Mouse (Mus musculus): ENCODE measurements around the gene Gtf3a.

Gtf3a gene

DNA sequence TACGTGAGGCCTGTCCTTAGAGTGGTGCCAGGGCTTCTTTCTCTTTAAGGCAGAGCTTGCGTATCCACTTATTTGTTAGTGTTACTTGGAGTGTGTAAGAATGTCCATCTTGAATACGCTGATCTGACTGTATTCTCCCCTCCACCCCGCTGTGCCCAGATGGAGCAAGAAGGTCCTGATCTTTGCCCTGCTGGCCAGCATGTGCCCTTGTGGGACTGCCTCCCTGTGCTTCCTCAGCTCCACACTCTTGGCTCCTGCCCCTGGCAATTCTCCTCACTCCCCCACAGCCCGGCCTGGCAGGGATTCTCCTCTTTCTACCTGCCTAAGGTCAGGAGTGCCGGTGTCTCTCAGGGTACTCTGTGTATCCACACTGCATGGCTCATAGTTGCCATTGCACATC, 32.9 kb downstream of the Gtf3a start:
- DNase-seq (ENCODE audit: low read depth, low spot score): no peak

DNA sequence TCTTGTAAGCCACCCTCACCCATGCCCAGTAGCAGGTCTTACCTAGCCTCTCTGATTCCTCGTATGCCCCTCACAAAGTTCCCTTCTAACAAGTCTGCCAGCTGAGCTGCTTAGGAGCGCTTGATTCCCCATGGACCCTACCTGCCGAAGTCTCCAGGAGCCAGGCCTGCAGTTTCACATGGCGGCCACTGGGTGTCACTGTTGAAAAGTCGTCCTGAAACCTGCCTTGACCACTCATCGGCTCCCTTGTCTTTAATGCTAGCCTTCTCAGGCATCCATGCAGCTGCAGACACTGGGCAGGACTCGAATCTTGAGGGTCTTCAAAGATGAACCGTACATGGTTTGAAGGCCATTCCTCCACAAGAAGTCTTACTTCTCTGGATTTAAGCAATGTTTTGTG, 34.8 kb downstream of the Gtf3a start:
- peak; percentile 51 for DNase-seq (ENCODE audit: low read depth, low spot score)

- DNase-seq (ENCODE audit: low read depth, low spot score): no peak
These were observed 37.4 kb downstream of the Gtf3a start for GRCm38 (mm10) chr5:146985725-146986433.

GRCm38 (mm10) chr5:146987588-146987987, 39.1 kb downstream of the Gtf3a start:
- DNase-seq (ENCODE audit: low read depth, low spot score): no peak

DNA sequence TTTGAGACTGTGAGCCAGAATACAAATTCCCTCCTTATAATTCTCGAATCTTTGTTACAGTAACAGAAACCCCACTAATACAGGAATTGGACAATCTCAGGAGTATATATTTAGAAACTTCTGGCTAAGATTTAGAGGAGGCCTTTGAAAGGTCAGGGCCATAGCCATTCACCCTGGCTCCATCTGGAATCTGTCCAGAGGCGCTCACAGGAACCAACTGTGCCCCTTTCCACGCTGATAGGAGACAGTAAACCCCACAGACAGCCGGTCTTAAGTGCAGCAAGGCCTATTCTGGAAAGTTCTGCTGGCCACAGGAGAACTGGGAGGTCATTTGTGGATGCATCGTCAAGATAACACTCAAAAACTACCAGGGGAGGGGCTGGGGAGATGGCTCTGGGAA, 40.6 kb downstream of the Gtf3a start:
- DNase-seq (ENCODE audit: low read depth, low spot score): no peak

GRCm38 (mm10) chr5:146993509-146993908, 45.1 kb downstream of the Gtf3a start:
- DNase-seq (ENCODE audit: low read depth, low spot score): no peak

GRCm38 (mm10) chr5:146994973-146995372, 46.5 kb downstream of the Gtf3a start:
- no peak for DNase-seq (ENCODE audit: low read depth, low spot score)

DNA sequence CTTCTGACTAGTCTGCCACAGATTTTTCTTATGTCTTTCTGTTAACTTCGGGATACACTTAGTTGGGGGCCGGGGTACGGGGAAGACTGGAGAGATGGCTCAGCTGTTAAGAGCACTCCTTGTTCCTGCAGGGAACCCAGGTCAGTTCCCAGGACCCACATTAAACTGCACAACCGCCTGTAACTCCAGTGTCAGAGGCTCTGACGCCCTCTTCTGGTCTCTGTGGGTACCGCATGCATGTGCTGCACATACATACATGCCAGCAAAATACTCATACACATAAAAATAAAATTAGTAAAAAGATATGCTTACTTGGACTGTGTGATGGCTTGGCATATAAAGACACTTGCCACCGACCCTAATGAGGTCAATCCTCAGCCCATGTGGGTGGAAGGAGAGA, 48.4 kb downstream of the Gtf3a start:
- DNase-seq (ENCODE audit: low read depth, low spot score): no peak

- no peak for DNase-seq (ENCODE audit: low read depth, low spot score)
These were observed 50.3 kb downstream of the Gtf3a start for GRCm38 (mm10) chr5:146998802-146999201.

- no peak for DNase-seq (ENCODE audit: low read depth, low spot score)
These were observed 52.9 kb downstream of the Gtf3a start for GRCm38 (mm10) chr5:147001312-147001711.

- DNase-seq (ENCODE audit: low read depth, low spot score): no peak
These were observed 54.8 kb downstream of the Gtf3a start for GRCm38 (mm10) chr5:147003303-147003702.

Data from embryo, embryonic 11.5 days (tissue).